Mouse (Mus musculus): ENCODE results near the gene Rpl27. TPM values are rescaled to one million over a fixed set of nuclear protein-coding genes. Genes with fewer than 3 reads are reported as not detected.
"Not testable (repeated sequence)": the region's sequence is repeated elsewhere in the genome, so short reads cannot be mapped to it uniquely, and the experiment has no call there.

The Rpl27 gene
- polyA plus RNA-seq, 1 experiment from 2014 or later: 245 TPM

- no peaks in the 10 kb centered on the region for H3K9me3 ChIP-seq (replicated peaks)
- H3K36me3 ChIP-seq: peaks cover 12% of the 10 kb centered on the region
- ATAC-seq (ENCODE audit: low FRiP score): no peak
- H3K9ac ChIP-seq (replicated peaks): no peak overlapping the region
- peaks cover 35% of the 10 kb centered on the region for H3K4me1 ChIP-seq
- H3K4me3 ChIP-seq (replicated peaks): no peak overlapping the region
- no peak overlapping the region for H3K4me2 ChIP-seq
- H3K27ac ChIP-seq (replicated peaks): no peak overlapping the region
- no peaks in the 10 kb centered on the region for H3K27me3 ChIP-seq (replicated peaks)
- WGBS: 59% methylated on average over 3 of the region's 3 CpGs
Observed at GRCm38 (mm10) chr11:101471926-101472325, 29.8 kb downstream of the Rpl27 start.

GRCm38 (mm10) chr11:101472336-101472735, 30.2 kb downstream of the Rpl27 start:
- H3K9ac ChIP-seq (replicated peaks): no peak overlapping the region
- H3K4me2 ChIP-seq: no peak overlapping the region
- H3K9me3 ChIP-seq (replicated peaks): no peaks in the 10 kb centered on the region
- H3K36me3 ChIP-seq: peaks cover 12% of the 10 kb centered on the region
- H3K4me1 ChIP-seq: peaks cover 35% of the 10 kb centered on the region
- no peak overlapping the region for H3K4me3 ChIP-seq (replicated peaks)
- WGBS: 62% methylated on average over 7 of the region's 7 CpGs
- H3K27ac ChIP-seq (replicated peaks): no peak overlapping the region
- no peak for ATAC-seq (ENCODE audit: low FRiP score)
- no peaks in the 10 kb centered on the region for H3K27me3 ChIP-seq (replicated peaks)

- Histone ChIP-seq H3K36me3 (peaks cover 12% of the 10 kb centered on the region), H3K4me1 (peaks cover 35% of the 10 kb centered on the region)
- not testable (repeated sequence) for H3K4me3 ChIP-seq (replicated peaks); H3K9ac ChIP-seq (replicated peaks); H3K4me2 ChIP-seq; H3K27me3 ChIP-seq (replicated peaks); H3K9me3 ChIP-seq (replicated peaks); H3K27ac ChIP-seq (replicated peaks); ATAC-seq (ENCODE audit: low FRiP score)
- 81% methylated on average over 1 of the region's 1 CpGs for WGBS
Observed at GRCm38 (mm10) chr11:101473686-101474085, 31.6 kb downstream of the Rpl27 start.

GRCm38 (mm10) chr11:101474298-101474697, 32.2 kb downstream of the Rpl27 start:
- H3K27ac ChIP-seq (replicated peaks): no peak overlapping the region
- H3K9ac ChIP-seq (replicated peaks): no peak overlapping the region
- peaks cover 29% of the 10 kb centered on the region for H3K4me1 ChIP-seq
- no peaks in the 10 kb centered on the region for H3K27me3 ChIP-seq (replicated peaks)
- WGBS: 68% methylated on average over 5 of the region's 5 CpGs
- peaks cover 12% of the 10 kb centered on the region for H3K36me3 ChIP-seq
- ATAC-seq (ENCODE audit: low FRiP score): no peak
- no peak overlapping the region for H3K4me2 ChIP-seq
- no peaks in the 10 kb centered on the region for H3K9me3 ChIP-seq (replicated peaks)
- no peak overlapping the region for H3K4me3 ChIP-seq (replicated peaks)

- H3K4me2 ChIP-seq; H3K27me3 ChIP-seq (replicated peaks); ATAC-seq (ENCODE audit: low FRiP score); H3K9me3 ChIP-seq (replicated peaks); H3K9ac ChIP-seq (replicated peaks); H3K27ac ChIP-seq (replicated peaks); H3K36me3 ChIP-seq; H3K4me3 ChIP-seq (replicated peaks): not testable (repeated sequence)
- 80% methylated on average over 4 of the region's 4 CpGs for WGBS
- peaks cover 23% of the 10 kb centered on the region for H3K4me1 ChIP-seq
Observed at GRCm38 (mm10) chr11:101476361-101476760, 34.3 kb downstream of the Rpl27 start.

- H3K36me3 ChIP-seq: no peaks in the 10 kb centered on the region; the same call in 1 of the 2 replicates
- no peak for ATAC-seq (ENCODE audit: low FRiP score)
- H3K9ac ChIP-seq (replicated peaks): no peak overlapping the region
- peak overlapping the region; percentile 23; the same call in 1 of the 2 replicates for H3K27ac ChIP-seq (replicated peaks)
- no peaks in the 10 kb centered on the region for H3K9me3 ChIP-seq (replicated peaks)
- no peaks in the 10 kb centered on the region for H3K27me3 ChIP-seq (replicated peaks)
- H3K4me2 ChIP-seq: no peak overlapping the region
- WGBS: 10% methylated on average over 4 of the region's 4 CpGs
- H3K4me1 ChIP-seq: peaks cover 17% of the 10 kb centered on the region
- no peak overlapping the region for H3K4me3 ChIP-seq (replicated peaks)
Observed at GRCm38 (mm10) chr11:101477194-101477551, 35.1 kb downstream of the Rpl27 start.

GRCm38 (mm10) chr11:101477552-101478211, 35.6 kb downstream of the Rpl27 start:
- WGBS: 20% methylated on average over 10 of the region's 10 CpGs
- H3K9me3 ChIP-seq (replicated peaks): no peaks in the 10 kb centered on the region
- H3K4me2 ChIP-seq: no peak overlapping the region
- no peak overlapping the region for H3K4me3 ChIP-seq (replicated peaks)
- H3K4me1 ChIP-seq: peaks cover 13% of the 10 kb centered on the region; the same call in 1 of the 2 replicates
- H3K9ac ChIP-seq (replicated peaks): no peak overlapping the region
- H3K27me3 ChIP-seq (replicated peaks): no peaks in the 10 kb centered on the region
- ATAC-seq (ENCODE audit: low FRiP score): peak; percentile 38; the same call in 1 of the 2 replicates
- H3K27ac ChIP-seq (replicated peaks): peak overlapping the region; percentile 23; the same call in 1 of the 2 replicates
- no peaks in the 10 kb centered on the region for H3K36me3 ChIP-seq

- no peaks in the 10 kb centered on the region for H3K27me3 ChIP-seq (replicated peaks)
- H3K4me1 ChIP-seq: peaks cover 10% of the 10 kb centered on the region; the same call in 1 of the 2 replicates
- no peaks in the 10 kb centered on the region for H3K36me3 ChIP-seq
- 3% methylated on average over 18 of the region's 18 CpGs for WGBS
- H3K9ac ChIP-seq (replicated peaks): no peak overlapping the region; the same call in 1 of the 2 replicates
- H3K9me3 ChIP-seq (replicated peaks): no peaks in the 10 kb centered on the region
- H3K4me2 ChIP-seq: peak overlapping the region; percentile 31
- H3K27ac ChIP-seq (replicated peaks): peak overlapping the region; percentile 14
- ATAC-seq (ENCODE audit: low FRiP score): no peak
- H3K4me3 ChIP-seq (replicated peaks): no peak overlapping the region
Observed at GRCm38 (mm10) chr11:101479171-101479635, 37.1 kb downstream of the Rpl27 start.

- Histone ChIP-seq H3K27me3 (replicated peaks) (no peaks in the 10 kb centered on the region), H3K9ac (replicated peaks) (no peak overlapping the region), H3K4me3 (replicated peaks) (no peak overlapping the region), H3K9me3 (replicated peaks) (no peaks in the 10 kb centered on the region), H3K27ac (replicated peaks) (no peak overlapping the region), H3K4me1 (peaks cover 10% of the 10 kb centered on the region; the same call in 1 of the 2 replicates), H3K4me2 (no peak overlapping the region), H3K36me3 (no peaks in the 10 kb centered on the region)
- WGBS: 77% methylated on average over 6 of the region's 6 CpGs
- no peak for ATAC-seq (ENCODE audit: low FRiP score)
Observed at GRCm38 (mm10) chr11:101480912-101481311, 38.8 kb downstream of the Rpl27 start.

- no peak overlapping the region for H3K4me3 ChIP-seq (replicated peaks)
- H3K9me3 ChIP-seq (replicated peaks): no peaks in the 10 kb centered on the region
- no peaks in the 10 kb centered on the region for H3K27me3 ChIP-seq (replicated peaks)
- 14% methylated on average over 3 of the region's 3 CpGs for WGBS
- no peak for ATAC-seq (ENCODE audit: low FRiP score)
- no peak overlapping the region for H3K4me2 ChIP-seq
- no peaks in the 10 kb centered on the region for H3K4me1 ChIP-seq
- H3K27ac ChIP-seq (replicated peaks): no peak overlapping the region
- H3K9ac ChIP-seq (replicated peaks): 0 out of 2 replicates have a peak overlapping the region, but pooled peaks have one; percentile 10
- H3K36me3 ChIP-seq: no peaks in the 10 kb centered on the region
Observed at GRCm38 (mm10) chr11:101483804-101484203, 41.7 kb downstream of the Rpl27 start.

GRCm38 (mm10) chr11:101484245-101484644, 42.1 kb downstream of the Rpl27 start:
- 67% methylated on average over 6 of the region's 6 CpGs for WGBS
- H3K4me2 ChIP-seq: no peak overlapping the region
- H3K27ac ChIP-seq (replicated peaks): no peak overlapping the region

GRCm38 (mm10) chr11:101484814-101485213, 42.7 kb downstream of the Rpl27 start:
- Histone ChIP-seq H3K27me3 (replicated peaks) (no peaks in the 10 kb centered on the region), H3K4me3 (replicated peaks) (no peak overlapping the region), H3K36me3 (no peaks in the 10 kb centered on the region), H3K9me3 (replicated peaks) (no peaks in the 10 kb centered on the region), H3K4me2 (no peak overlapping the region), H3K9ac (replicated peaks) (no peak overlapping the region), H3K4me1 (no peaks in the 10 kb centered on the region), H3K27ac (replicated peaks) (no peak overlapping the region)
- 90% methylated on average over 7 of the region's 7 CpGs for WGBS
- no peak for ATAC-seq (ENCODE audit: low FRiP score)

More at GRCm38 (mm10) chr11:101484245-101484644, 42.1 kb downstream of the Rpl27 start:
- no peaks in the 10 kb centered on the region for H3K4me1 ChIP-seq
- H3K9ac ChIP-seq (replicated peaks): no peak overlapping the region
- H3K36me3 ChIP-seq: no peaks in the 10 kb centered on the region
- no peaks in the 10 kb centered on the region for H3K27me3 ChIP-seq (replicated peaks)
- no peaks in the 10 kb centered on the region for H3K9me3 ChIP-seq (replicated peaks)
- H3K4me3 ChIP-seq (replicated peaks): no peak overlapping the region
- no peak for ATAC-seq (ENCODE audit: low FRiP score)

All from neural tube, embryonic 15.5 days (tissue).